Mouse (Mus musculus): ENCODE measurements around the gene Thnsl2. TPM values are rescaled to one million over a fixed set of nuclear protein-coding genes. Genes with fewer than 3 reads are reported as not detected.

Thnsl2 gene
- polyA plus RNA-seq, 1 experiment = 3.9 TPM

DNA sequence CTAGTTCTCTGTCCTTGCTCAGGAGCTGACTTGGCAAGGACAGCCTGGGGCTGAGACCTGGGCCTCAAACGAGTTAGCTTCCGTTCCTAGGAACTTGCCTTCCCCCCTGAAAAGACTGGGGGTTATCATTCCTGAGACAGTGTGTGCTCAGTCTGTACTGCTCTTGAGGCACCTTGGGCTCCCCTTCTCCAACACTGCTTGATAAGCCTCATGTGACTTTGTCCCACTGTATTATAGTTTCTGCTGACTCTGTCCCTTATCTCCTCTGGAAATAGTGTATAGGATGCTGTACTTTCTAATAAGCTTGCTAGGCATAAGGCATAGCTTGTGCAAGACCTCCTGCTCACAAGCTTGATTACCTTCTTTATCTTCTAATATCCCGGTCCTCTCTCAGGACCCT is 17.9 kb downstream of the Thnsl2 start:
- no peak for DNase-seq
- WGBS = 76% methylated on average over 3 of the region's 3 CpGs
- H3K4me1 ChIP-seq (replicated peaks; ENCODE audit: control insufficient read depth, insufficient read depth, low read length) = no peaks in the 10 kb centered on the region
- TF ChIP-seq CTCF (IDR thresholded peaks at IDR 0.05; ENCODE audit: borderline replicate concordance, control insufficient read depth, extremely low read depth, insufficient read depth, low read length, poor library complexity) = no peak
- TF ChIP-seq POLR2A (IDR thresholded peaks at IDR 0.05; ENCODE audit: control insufficient read depth, extremely low read depth, insufficient read depth, low read length, poor library complexity) = no peak
- H3K4me3 ChIP-seq (ENCODE audit: control insufficient read depth, insufficient read depth, low read length) = no peak overlapping the region
- no peaks in the 10 kb centered on the region for H3K36me3 ChIP-seq (ENCODE audit: control insufficient read depth, insufficient read depth, low read length)
- H3K27me3 ChIP-seq (ENCODE audit: control insufficient read depth, insufficient read depth, low read length) = no peaks in the 10 kb centered on the region
- no peak overlapping the region for H3K27ac ChIP-seq (ENCODE audit: control insufficient read depth, insufficient read depth, low read length)

DNA sequence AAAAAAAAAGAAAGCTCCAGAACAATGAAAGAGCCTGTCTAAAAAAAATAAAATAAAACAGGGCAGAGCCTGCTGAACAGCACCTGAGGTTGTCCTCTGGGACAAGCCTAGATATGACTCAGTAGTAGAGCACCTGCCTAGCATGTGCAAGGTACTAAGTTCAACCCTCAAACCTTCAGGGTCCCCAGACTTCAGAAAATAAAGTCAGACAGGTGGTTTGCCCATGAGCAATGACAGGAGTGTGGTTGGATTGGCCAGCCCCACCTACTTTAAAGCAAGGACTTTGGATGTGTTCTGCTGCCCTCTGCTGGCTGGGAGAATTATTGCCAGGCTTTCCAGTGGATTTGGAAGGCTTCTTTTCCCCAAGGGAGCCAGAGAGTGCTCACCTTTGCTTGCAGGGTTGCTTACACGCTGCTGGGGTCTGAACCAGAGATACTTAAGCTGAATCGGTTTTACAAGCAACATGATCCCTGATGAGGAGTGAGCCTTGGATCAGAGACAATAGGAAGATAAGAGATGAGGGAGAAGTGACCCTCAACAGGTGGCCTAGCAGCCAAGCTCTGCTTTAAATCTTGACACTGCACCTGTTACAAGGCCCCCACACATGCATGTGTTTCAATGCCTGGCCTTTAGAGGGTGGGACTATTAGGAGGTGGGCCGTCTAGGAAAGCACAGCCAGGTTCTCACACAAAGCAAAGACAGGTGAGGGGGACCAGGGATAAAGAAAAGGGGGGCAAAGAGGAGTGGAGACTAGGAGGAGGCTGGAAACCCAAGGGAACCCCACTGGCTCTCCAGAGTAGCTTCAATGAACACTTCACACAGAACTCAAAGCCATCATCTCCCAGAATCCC is 19.0 kb downstream of the Thnsl2 start:
- DNase-seq = peak; percentile 72
- H3K36me3 ChIP-seq (ENCODE audit: control insufficient read depth, insufficient read depth, low read length) = no peaks in the 10 kb centered on the region
- H3K27me3 ChIP-seq (ENCODE audit: control insufficient read depth, insufficient read depth, low read length) = no peaks in the 10 kb centered on the region
- no peak overlapping the region for H3K27ac ChIP-seq (ENCODE audit: control insufficient read depth, insufficient read depth, low read length)
- 16% methylated on average over 3 of the region's 3 CpGs for WGBS
- TF ChIP-seq CTCF (IDR thresholded peaks at IDR 0.05; ENCODE audit: borderline replicate concordance, control insufficient read depth, extremely low read depth, insufficient read depth, low read length, poor library complexity) (no peak), POLR2A (IDR thresholded peaks at IDR 0.05; ENCODE audit: control insufficient read depth, extremely low read depth, insufficient read depth, low read length, poor library complexity) (no peak)
- no peaks in the 10 kb centered on the region for H3K4me1 ChIP-seq (replicated peaks; ENCODE audit: control insufficient read depth, insufficient read depth, low read length)
- no peak overlapping the region for H3K4me3 ChIP-seq (ENCODE audit: control insufficient read depth, insufficient read depth, low read length)

DNA sequence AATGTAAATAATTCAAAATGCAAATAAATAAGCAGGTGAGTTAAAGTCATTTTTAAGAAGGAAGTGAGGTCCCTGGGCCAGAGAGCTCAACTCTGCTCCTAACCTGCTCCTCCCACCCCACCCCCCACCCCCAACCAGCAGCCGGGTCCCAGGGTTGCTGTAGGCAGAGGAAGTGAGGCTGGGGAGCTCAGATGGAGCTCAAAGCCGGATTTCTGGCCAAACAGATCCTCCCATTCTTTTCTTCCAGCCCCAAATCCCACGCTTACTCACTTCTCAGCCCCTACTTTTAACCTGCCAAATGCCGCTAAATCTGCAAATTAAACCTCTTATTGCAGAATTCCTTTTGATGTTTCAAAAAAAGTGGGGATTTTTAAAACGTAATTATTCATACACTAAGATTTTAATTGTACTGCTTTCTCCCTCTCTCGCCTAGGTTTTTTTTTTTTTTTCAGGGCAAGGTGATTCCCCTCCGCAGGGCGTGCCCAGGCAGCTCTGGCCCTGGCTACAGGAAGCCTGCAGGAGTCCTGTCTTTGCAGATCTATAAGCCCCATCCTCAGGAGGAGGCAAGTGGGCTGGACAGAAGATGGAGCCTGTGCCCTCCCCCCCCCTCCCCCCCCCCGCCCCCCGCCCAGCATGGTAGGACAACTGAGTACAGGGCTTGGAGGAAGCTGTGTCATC is 24.5 kb downstream of the Thnsl2 start:
- no peaks in the 10 kb centered on the region for H3K27me3 ChIP-seq (ENCODE audit: control insufficient read depth, insufficient read depth, low read length)
- no peak for DNase-seq
- H3K36me3 ChIP-seq (ENCODE audit: control insufficient read depth, insufficient read depth, low read length) = no peaks in the 10 kb centered on the region
- no peak overlapping the region for H3K27ac ChIP-seq (ENCODE audit: control insufficient read depth, insufficient read depth, low read length)
- H3K4me3 ChIP-seq (ENCODE audit: control insufficient read depth, insufficient read depth, low read length) = no peak overlapping the region
- H3K4me1 ChIP-seq (replicated peaks; ENCODE audit: control insufficient read depth, insufficient read depth, low read length) = no peaks in the 10 kb centered on the region; the same call in 1 of the 2 replicates
- 33% methylated on average over 10 of the region's 10 CpGs for WGBS
- TF ChIP-seq CTCF (IDR thresholded peaks at IDR 0.05; ENCODE audit: borderline replicate concordance, control insufficient read depth, extremely low read depth, insufficient read depth, low read length, poor library complexity) (no peak), POLR2A (IDR thresholded peaks at IDR 0.05; ENCODE audit: control insufficient read depth, extremely low read depth, insufficient read depth, low read length, poor library complexity) (no peak)

DNA sequence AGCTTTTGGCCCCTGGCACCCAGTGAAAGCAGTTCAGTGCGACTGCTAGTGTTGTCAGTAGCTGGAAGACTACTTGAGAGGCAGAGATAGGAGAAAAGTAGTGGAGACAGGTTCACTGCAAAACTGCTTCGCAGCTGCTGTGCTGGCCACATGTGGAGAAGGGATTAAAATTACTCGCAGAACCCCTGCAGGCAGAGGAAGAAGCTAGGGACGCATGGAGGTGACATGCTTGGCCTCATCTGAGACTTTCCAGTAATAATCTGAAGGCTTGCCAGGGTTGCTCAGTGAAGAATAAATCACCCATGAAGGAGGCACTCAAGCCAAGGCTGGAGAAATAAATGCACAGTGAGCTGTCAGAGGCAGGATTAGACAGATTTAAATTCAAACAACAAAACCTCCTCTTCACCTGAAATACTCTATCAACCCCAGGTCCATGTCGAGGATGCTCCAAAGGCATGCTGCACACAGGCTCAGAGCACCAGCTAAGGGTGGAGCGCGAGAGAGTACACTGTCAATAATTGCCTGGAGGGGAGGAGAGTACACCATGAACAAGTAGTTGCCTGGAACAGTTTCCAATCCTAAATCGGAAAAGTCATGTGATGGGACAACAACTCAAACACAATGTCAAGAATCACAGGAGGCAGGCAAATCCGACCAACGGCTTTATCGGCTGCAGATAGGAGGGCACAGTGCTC is 32.7 kb downstream of the Thnsl2 start:
- Histone ChIP-seq H3K27me3 (ENCODE audit: control insufficient read depth, insufficient read depth, low read length) (no peaks in the 10 kb centered on the region), H3K27ac (ENCODE audit: control insufficient read depth, insufficient read depth, low read length) (no peak overlapping the region), H3K36me3 (ENCODE audit: control insufficient read depth, insufficient read depth, low read length) (no peaks in the 10 kb centered on the region), H3K4me3 (ENCODE audit: control insufficient read depth, insufficient read depth, low read length) (no peak overlapping the region), H3K4me1 (replicated peaks; ENCODE audit: control insufficient read depth, insufficient read depth, low read length) (0 out of 2 replicates have a peak, but pooled peaks cover 2% of the 10 kb centered on the region)
- DNase-seq = no peak
- 92% methylated on average over 11 of the region's 11 CpGs for WGBS
- TF ChIP-seq POLR2A (IDR thresholded peaks at IDR 0.05; ENCODE audit: control insufficient read depth, extremely low read depth, insufficient read depth, low read length, poor library complexity) = no peak
- no peak for TF ChIP-seq CTCF (IDR thresholded peaks at IDR 0.05; ENCODE audit: borderline replicate concordance, control insufficient read depth, extremely low read depth, insufficient read depth, low read length, poor library complexity)

DNA sequence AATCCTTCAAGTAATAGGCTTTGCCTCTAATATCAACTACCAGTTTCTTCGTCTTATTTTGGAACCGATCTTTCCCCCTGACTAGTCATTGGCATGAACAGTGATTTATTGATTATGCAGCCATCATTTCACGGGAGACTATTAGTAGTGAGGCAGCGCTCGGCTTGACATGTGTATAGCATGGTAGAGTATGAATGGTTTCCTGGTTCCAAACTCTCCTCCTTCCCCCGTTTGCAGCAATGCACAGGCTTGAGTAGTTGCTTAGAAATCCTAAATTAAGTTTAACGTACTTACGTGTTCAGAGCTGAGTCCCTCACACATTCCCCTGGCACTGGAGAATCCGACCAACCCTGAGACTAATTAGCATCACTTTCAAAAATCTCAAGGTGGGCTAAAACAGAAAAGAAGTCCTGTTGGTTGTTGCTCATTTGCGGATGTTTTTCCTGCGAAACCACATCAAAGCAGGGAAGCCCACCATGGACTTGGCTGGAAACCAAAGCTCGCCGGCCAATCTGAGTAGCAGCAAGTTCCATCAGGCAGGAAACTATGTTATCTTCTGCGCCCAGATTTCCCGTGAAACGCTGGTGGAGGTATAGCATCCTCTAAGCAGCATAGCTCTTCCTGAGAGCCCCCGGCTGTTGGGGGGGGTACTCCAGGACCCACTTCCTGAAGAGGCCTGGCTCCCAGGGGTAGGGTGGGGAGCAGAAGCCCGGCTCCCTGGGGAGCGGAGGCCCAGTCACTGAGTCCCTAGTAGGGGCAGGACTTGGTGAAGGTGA is 37.9 kb downstream of the Thnsl2 start:
- TF ChIP-seq POLR2A (IDR thresholded peaks at IDR 0.05; ENCODE audit: control insufficient read depth, extremely low read depth, insufficient read depth, low read length, poor library complexity) = no peak
- no peak for TF ChIP-seq CTCF (IDR thresholded peaks at IDR 0.05; ENCODE audit: borderline replicate concordance, control insufficient read depth, extremely low read depth, insufficient read depth, low read length, poor library complexity)
- Histone ChIP-seq H3K4me3 (ENCODE audit: control insufficient read depth, insufficient read depth, low read length) (no peak overlapping the region), H3K27me3 (ENCODE audit: control insufficient read depth, insufficient read depth, low read length) (no peaks in the 10 kb centered on the region), H3K27ac (ENCODE audit: control insufficient read depth, insufficient read depth, low read length) (no peak overlapping the region), H3K4me1 (replicated peaks; ENCODE audit: control insufficient read depth, insufficient read depth, low read length) (0 out of 2 replicates have a peak, but pooled peaks cover 4% of the 10 kb centered on the region), H3K36me3 (ENCODE audit: control insufficient read depth, insufficient read depth, low read length) (no peaks in the 10 kb centered on the region)
- WGBS = 22% methylated on average over 19 of the region's 19 CpGs
- no peak for DNase-seq

Data from thymus, adult 2 months (tissue).